8 mouse cellular contexts compared by ENCODE assay signal in genomic region chr7:125933356-125934244, GRCm38 (mm10).
A peak's percentile ranks its signal among the peaks of the same experiment; 100 is the strongest.
DNase-seq lines count a peak whose midpoint lies in the region; ATAC-seq lines count a peak whose summit lies in the region.

No protein-coding gene starts in this region.

- H3K9ac ChIP-seq in lung, embryonic 15.5 days = no peak overlapping the region
- H3K9ac ChIP-seq in heart, embryonic 12.5 days = peak overlapping the region; percentile 59
- 0 out of 2 replicates have a peak overlapping the region, but pooled peaks have one; percentile 23 for H3K9ac ChIP-seq in limb, embryonic 12.5 days (replicated peaks)
- peak overlapping the region; percentile 40; the same call in 1 of the 2 replicates for H3K9ac ChIP-seq in stomach, embryonic 16.5 days (ENCODE audit: low read length)

- no peaks in the 10 kb centered on the region for H3K36me3 ChIP-seq in lung, embryonic 15.5 days
- H3K36me3 ChIP-seq in heart, embryonic 12.5 days = no peaks in the 10 kb centered on the region
- H3K36me3 ChIP-seq in limb, embryonic 12.5 days = no peaks in the 10 kb centered on the region
- H3K36me3 ChIP-seq in stomach, embryonic 16.5 days (ENCODE audit: control insufficient read depth, insufficient read depth, low read length) = no peaks in the 10 kb centered on the region

- ATAC-seq in lung, embryonic 15.5 days (ENCODE audit: borderline replicate concordance, extremely low read depth, low FRiP score, low TSS enrichment) = 0 out of 2 replicates have a peak, but pooled peaks have one; percentile 24
- ATAC-seq in heart, embryonic 12.5 days (ENCODE audit: insufficient number of reproducible peaks, low FRiP score) = peak; percentile 51
- ATAC-seq in limb, embryonic 12.5 days (ENCODE audit: insufficient number of reproducible peaks, insufficient read depth, low FRiP score, low TSS enrichment, low read depth) = no peak
- ATAC-seq in stomach, embryonic 16.5 days (ENCODE audit: insufficient read depth, low FRiP score) = no peak

- no peak for DNase-seq in lung, postnatal 36 days
- no peak for DNase-seq in cerebellum, adult 11 months
- no peak for DNase-seq in left cerebral cortex, postnatal 4 days
- no peak for DNase-seq in lung, postnatal 14 days

- 23% methylated on average over 16 of the region's 16 CpGs for WGBS in lung, embryonic 15.5 days
- WGBS in heart, embryonic 12.5 days = 13% methylated on average over 16 of the region's 16 CpGs
- 20% methylated on average over 16 of the region's 16 CpGs for WGBS in limb, embryonic 12.5 days
- whole genome bisulfite sequencing in stomach, embryonic 16.5 days = 37% methylated on average over 16 of the region's 16 CpGs

- intact Hi-C loops in left cerebral cortex, postnatal 4 days (cut with DNase I) = loop anchor here (10.0 kb wide), 1 partner anchor 79 kb away; no protein-coding TSS in a partner anchor

- H3K9me3 ChIP-seq in lung, embryonic 15.5 days = no peaks in the 10 kb centered on the region
- no peaks in the 10 kb centered on the region for H3K9me3 ChIP-seq in heart, embryonic 12.5 days (replicated peaks)
- no peaks in the 10 kb centered on the region for H3K9me3 ChIP-seq in limb, embryonic 12.5 days
- H3K9me3 ChIP-seq in stomach, embryonic 16.5 days (replicated peaks; ENCODE audit: control insufficient read depth, low read length) = no peaks in the 10 kb centered on the region

- no peaks in the 10 kb centered on the region for H3K27me3 ChIP-seq in lung, embryonic 15.5 days
- no peaks in the 10 kb centered on the region; the same call in 1 of the 2 replicates for H3K27me3 ChIP-seq in heart, embryonic 12.5 days (replicated peaks)
- peaks cover 11% of the 10 kb centered on the region; the same call in 1 of the 2 replicates for H3K27me3 ChIP-seq in limb, embryonic 12.5 days
- no peaks in the 10 kb centered on the region for H3K27me3 ChIP-seq in stomach, embryonic 16.5 days (ENCODE audit: control insufficient read depth, insufficient read depth, low read length)

- H3K4me3 ChIP-seq in lung, embryonic 15.5 days = no peak overlapping the region
- H3K4me3 ChIP-seq in heart, embryonic 12.5 days = peak overlapping the region; percentile 16
- no peak overlapping the region for H3K4me3 ChIP-seq in limb, embryonic 12.5 days (replicated peaks)
- H3K4me3 ChIP-seq in stomach, embryonic 16.5 days (replicated peaks; ENCODE audit: low read length) = no peak overlapping the region

- no peak overlapping the region for H3K4me2 ChIP-seq in lung, embryonic 15.5 days
- H3K4me2 ChIP-seq in heart, embryonic 12.5 days = peak overlapping the region; percentile 55
- H3K4me2 ChIP-seq in limb, embryonic 12.5 days = peak overlapping the region; percentile 13
- H3K4me2 ChIP-seq in stomach, embryonic 16.5 days (ENCODE audit: low read depth, low read length) = peak overlapping the region; percentile 11; the same call in 1 of the 2 replicates

- peaks cover 16% of the 10 kb centered on the region for H3K4me1 ChIP-seq in lung, embryonic 15.5 days
- peaks cover 60% of the 10 kb centered on the region for H3K4me1 ChIP-seq in heart, embryonic 12.5 days (replicated peaks)
- H3K4me1 ChIP-seq in limb, embryonic 12.5 days (replicated peaks) = peaks cover 24% of the 10 kb centered on the region
- H3K4me1 ChIP-seq in stomach, embryonic 16.5 days (ENCODE audit: control insufficient read depth, insufficient read depth, low read length) = peaks cover 11% of the 10 kb centered on the region; the same call in 1 of the 2 replicates

- H3K27ac ChIP-seq in lung, embryonic 15.5 days = no peak overlapping the region
- H3K27ac ChIP-seq in heart, embryonic 12.5 days (ENCODE audit: poor library complexity, severe bottlenecking) = peak overlapping the region; percentile 94
- no peak overlapping the region for H3K27ac ChIP-seq in limb, embryonic 12.5 days
- H3K27ac ChIP-seq in stomach, embryonic 16.5 days (ENCODE audit: low read length) = peak overlapping the region; percentile 64; the same call in 1 of the 2 replicates

Comparison
In these comparisons a context has a peak if more than half of its experiments do, and no peak if none do; other contexts are left out.
1. ATAC-seq: peak in lung, embryonic 15.5 days (single experiment) and heart, embryonic 12.5 days (single experiment); none in limb, embryonic 12.5 days (single experiment) and stomach, embryonic 16.5 days (single experiment).
2. H3K27ac ChIP-seq: peak in heart, embryonic 12.5 days (single experiment) and stomach, embryonic 16.5 days (single experiment); none in lung, embryonic 15.5 days (single experiment) and limb, embryonic 12.5 days (single experiment).